Mouse (Mus musculus): ENCODE measurements around the gene Zfp697. TPM values are rescaled to one million over a fixed set of nuclear protein-coding genes. Genes with fewer than 3 reads are reported as not detected.
A peak's percentile ranks its signal among the peaks of the same experiment; 100 is the strongest.
"Not testable (repeated sequence)": the region's sequence is repeated elsewhere in the genome, so short reads cannot be mapped to it uniquely, and the experiment has no call there.

Gene Zfp697
- 4.7 and 5.4 TPM in 2 replicates for polyA plus RNA-seq (2015; fragmentation: Nextera tagmentation; extraction: Ambion mirVana)

DNA sequence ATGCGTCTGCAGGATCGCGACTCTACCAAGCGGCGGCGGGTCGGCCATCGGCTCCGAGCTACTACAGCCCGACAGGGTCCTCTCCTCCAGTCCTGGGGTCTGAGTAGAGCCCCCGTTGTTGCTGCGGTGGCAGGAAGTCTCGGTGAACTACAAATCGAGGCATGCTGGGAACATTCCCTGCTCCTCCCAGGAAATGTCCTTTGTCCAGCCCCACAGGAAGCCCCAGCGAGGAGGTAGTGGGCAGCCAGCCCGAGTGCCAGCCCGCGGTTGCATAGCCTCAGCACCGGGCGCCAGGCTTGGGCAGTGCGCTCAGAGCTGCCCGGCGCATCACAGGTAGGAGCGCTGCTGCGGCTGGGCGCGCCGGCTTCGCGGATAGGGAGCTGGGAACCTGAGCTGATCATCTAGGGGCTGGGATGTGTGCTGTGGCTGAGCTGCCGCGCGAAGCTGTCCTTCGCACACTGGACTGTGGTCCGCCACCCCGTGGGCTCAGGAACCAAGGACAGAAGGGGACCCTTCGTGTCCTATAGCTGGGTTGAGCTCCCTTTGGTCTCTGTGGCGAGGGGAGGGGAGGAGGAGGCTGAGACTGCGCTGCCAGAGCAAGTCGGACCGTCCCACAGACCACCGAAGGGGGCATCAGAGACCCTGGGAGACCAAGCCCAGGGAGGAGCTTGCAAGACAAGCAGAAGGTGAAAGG, at the start of gene Zfp697:
Gene Zfp697 (plus strand): TSS at position 216 of the 694 bp plus-strand sequence.
- Histone ChIP-seq H3K4me1 (ENCODE audit: control insufficient read depth, insufficient read depth, low read length) (peaks cover 7% of the 10 kb centered on the region; the same call in 1 of the 2 replicates), H3K9me3 (replicated peaks; ENCODE audit: control insufficient read depth, low read length) (no peaks in the 10 kb centered on the region), H3K4me2 (ENCODE audit: low read depth, low read length) (peak within 1 kb of the TSS; percentile 97), H3K27ac (ENCODE audit: low read length) (peak within 1 kb of the TSS; percentile 21; the same call in 1 of the 2 replicates), H3K9ac (ENCODE audit: low read length) (peak within 1 kb of the TSS; percentile 85), H3K36me3 (ENCODE audit: control insufficient read depth, insufficient read depth, low read length) (no peaks in the 10 kb centered on the region), H3K4me3 (replicated peaks; ENCODE audit: low read length) (peak within 1 kb of the TSS; percentile 67), H3K27me3 (ENCODE audit: control insufficient read depth, insufficient read depth, low read length) (no peaks in the 10 kb centered on the region)
- under 1% methylated on average over 42 of the region's 42 CpGs for WGBS
- peak; percentile 87 for ATAC-seq (ENCODE audit: insufficient read depth, low FRiP score)

DNA sequence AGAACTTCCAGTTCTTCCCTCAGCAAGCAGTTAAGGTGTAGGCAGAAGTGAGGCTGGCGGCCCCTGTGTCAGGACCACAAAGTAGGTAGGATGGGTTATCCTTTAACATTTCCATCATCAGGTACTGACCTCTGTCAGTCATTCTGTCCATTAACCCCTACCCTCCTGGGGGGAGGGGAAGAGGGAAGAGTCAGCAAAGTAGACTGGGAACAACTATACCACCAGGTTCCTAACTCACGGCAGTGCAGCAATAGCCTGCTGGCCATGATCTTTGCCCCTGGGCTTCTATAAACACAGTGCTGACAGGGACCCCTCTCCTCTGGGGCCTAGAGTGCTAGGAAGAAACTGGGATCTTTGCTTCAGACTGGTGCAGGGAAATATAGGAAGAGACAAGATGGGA, 48.3 kb upstream of the Zfp697 start:
- Histone ChIP-seq H3K9me3 (replicated peaks; ENCODE audit: control insufficient read depth, low read length) (no peaks in the 10 kb centered on the region), H3K4me3 (replicated peaks; ENCODE audit: low read length) (no peak overlapping the region), H3K27me3 (ENCODE audit: control insufficient read depth, insufficient read depth, low read length) (no peaks in the 10 kb centered on the region), H3K9ac (ENCODE audit: low read length) (no peak overlapping the region), H3K27ac (ENCODE audit: low read length) (no peak overlapping the region), H3K4me2 (ENCODE audit: low read depth, low read length) (no peak overlapping the region), H3K4me1 (ENCODE audit: control insufficient read depth, insufficient read depth, low read length) (peaks cover 22% of the 10 kb centered on the region), H3K36me3 (ENCODE audit: control insufficient read depth, insufficient read depth, low read length) (no peaks in the 10 kb centered on the region; the same call in 1 of the 2 replicates)
- no peak for ATAC-seq (ENCODE audit: insufficient read depth, low FRiP score)
- 87% methylated on average over 2 of the region's 2 CpGs for WGBS

DNA sequence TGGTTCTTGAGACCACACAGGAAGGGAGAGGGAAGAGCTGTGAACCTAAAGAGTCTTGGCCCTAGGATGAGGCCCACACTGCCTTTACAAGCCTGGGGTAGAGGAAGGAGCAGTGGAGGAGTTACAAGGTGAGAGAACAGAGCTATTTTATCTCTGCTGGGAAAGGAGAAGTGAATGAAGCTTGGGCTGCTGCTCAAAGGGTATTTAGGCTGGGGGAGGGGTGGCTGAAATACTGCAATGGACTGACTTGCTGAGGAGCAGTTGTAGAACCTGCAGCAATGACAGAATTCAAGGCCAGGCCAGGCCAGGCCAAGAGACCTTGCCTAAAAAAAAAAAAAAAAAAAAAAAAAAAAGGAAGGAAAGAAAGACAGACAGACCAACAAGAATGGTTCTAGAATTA, 46.9 kb upstream of the Zfp697 start:
- ATAC-seq (ENCODE audit: insufficient read depth, low FRiP score), result no peak
- Histone ChIP-seq H3K27me3 (ENCODE audit: control insufficient read depth, insufficient read depth, low read length) (no peaks in the 10 kb centered on the region), H3K4me2 (ENCODE audit: low read depth, low read length) (no peak overlapping the region), H3K36me3 (ENCODE audit: control insufficient read depth, insufficient read depth, low read length) (no peaks in the 10 kb centered on the region; the same call in 1 of the 2 replicates), H3K4me3 (replicated peaks; ENCODE audit: low read length) (no peak overlapping the region), H3K9me3 (replicated peaks; ENCODE audit: control insufficient read depth, low read length) (no peaks in the 10 kb centered on the region), H3K4me1 (ENCODE audit: control insufficient read depth, insufficient read depth, low read length) (peaks cover 22% of the 10 kb centered on the region), H3K27ac (ENCODE audit: low read length) (no peak overlapping the region), H3K9ac (ENCODE audit: low read length) (no peak overlapping the region)

DNA sequence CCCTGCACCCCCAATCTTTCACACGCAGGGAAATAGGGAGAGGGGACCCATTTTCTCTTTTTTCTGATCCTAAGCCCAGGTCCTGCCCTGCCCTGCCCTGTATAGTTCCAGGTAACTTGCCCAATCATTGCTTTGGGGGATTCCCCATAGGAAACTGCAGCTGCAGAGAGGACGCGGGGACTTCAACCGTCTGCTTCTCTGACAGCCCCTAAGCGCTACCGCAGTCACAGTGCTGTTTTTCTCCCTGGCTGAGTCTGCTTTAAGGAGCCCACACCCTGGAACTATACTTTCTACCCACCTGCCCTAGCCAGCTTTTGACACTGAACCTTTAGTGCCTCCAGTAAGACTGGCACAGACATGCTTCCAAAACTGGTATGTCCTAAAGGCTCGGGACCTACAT, 46.4 kb upstream of the Zfp697 start:
- H3K4me2 ChIP-seq (ENCODE audit: low read depth, low read length), result no peak overlapping the region
- no peaks in the 10 kb centered on the region for H3K27me3 ChIP-seq (ENCODE audit: control insufficient read depth, insufficient read depth, low read length)
- H3K4me3 ChIP-seq (replicated peaks; ENCODE audit: low read length), result no peak overlapping the region

DNA sequence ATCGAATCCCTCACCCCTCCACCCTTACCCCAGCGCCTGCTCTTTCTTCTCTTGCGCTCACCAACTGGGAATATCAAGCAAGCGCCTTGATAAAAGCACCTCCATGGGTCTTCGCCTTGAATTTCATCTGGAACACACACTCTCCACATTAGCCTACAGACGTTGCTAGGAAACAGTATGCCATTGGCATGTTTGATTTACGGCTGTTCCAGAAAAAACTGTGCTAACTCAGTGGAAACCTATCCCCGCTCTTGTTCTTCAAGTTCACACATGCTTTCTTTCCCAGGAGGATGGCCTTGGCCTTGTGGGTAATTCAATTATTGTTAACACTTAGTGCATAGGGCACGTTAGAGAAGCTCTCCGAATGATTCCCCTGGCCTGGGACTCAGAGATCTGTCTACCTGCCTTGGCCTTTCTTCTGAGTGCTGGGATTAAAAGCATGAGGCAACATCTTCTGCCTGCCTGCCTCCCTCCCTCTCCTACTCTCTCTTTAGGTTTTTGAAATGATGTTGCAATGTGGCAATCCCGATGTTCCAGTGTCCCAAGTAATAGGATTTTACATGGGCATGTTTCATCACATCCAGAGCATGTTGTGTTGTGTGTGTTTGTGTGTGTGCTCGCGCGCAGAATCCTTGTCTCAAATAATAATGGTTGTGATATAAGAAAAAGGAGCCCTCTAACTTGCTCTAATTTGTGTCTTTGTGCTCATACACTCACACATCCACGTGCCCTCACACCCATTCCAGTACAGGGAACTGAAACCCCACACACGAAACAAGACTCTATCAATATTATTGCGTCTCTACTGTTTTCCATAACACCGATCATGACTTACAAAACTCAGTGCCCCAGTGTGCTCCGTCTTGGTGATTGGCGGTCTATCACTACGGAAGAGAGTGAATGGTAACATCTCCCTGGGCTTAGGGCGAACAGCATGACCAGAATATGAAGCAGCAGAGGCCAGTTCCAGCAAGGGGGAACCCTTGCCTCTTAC, 45.3 kb upstream of the Zfp697 start:
- no peaks in the 10 kb centered on the region for H3K9me3 ChIP-seq (replicated peaks; ENCODE audit: control insufficient read depth, low read length)
- no peaks in the 10 kb centered on the region for H3K27me3 ChIP-seq (ENCODE audit: control insufficient read depth, insufficient read depth, low read length)
- peaks cover 22% of the 10 kb centered on the region for H3K4me1 ChIP-seq (ENCODE audit: control insufficient read depth, insufficient read depth, low read length)
- no peaks in the 10 kb centered on the region for H3K36me3 ChIP-seq (ENCODE audit: control insufficient read depth, insufficient read depth, low read length)
- 78% methylated on average over 22 of the region's 22 CpGs for WGBS
- peak overlapping the region; percentile 22; the same call in 1 of the 2 replicates for H3K27ac ChIP-seq (ENCODE audit: low read length)
- no peak for ATAC-seq (ENCODE audit: insufficient read depth, low FRiP score)
- H3K4me3 ChIP-seq (replicated peaks; ENCODE audit: low read length), result no peak overlapping the region
- peak overlapping the region; percentile 23; the same call in 1 of the 2 replicates for H3K4me2 ChIP-seq (ENCODE audit: low read depth, low read length)
- no peak overlapping the region for H3K9ac ChIP-seq (ENCODE audit: low read length)

More for the DNA sequence above, 46.4 kb upstream of the Zfp697 start:
- H3K9me3 ChIP-seq (replicated peaks; ENCODE audit: control insufficient read depth, low read length), result no peaks in the 10 kb centered on the region
- 77% methylated on average over 7 of the region's 7 CpGs for WGBS
- peaks cover 22% of the 10 kb centered on the region for H3K4me1 ChIP-seq (ENCODE audit: control insufficient read depth, insufficient read depth, low read length)
- no peak for ATAC-seq (ENCODE audit: insufficient read depth, low FRiP score)
- H3K27ac ChIP-seq (ENCODE audit: low read length), result no peak overlapping the region
- H3K9ac ChIP-seq (ENCODE audit: low read length), result no peak overlapping the region
- H3K36me3 ChIP-seq (ENCODE audit: control insufficient read depth, insufficient read depth, low read length), result no peaks in the 10 kb centered on the region; the same call in 1 of the 2 replicates

DNA sequence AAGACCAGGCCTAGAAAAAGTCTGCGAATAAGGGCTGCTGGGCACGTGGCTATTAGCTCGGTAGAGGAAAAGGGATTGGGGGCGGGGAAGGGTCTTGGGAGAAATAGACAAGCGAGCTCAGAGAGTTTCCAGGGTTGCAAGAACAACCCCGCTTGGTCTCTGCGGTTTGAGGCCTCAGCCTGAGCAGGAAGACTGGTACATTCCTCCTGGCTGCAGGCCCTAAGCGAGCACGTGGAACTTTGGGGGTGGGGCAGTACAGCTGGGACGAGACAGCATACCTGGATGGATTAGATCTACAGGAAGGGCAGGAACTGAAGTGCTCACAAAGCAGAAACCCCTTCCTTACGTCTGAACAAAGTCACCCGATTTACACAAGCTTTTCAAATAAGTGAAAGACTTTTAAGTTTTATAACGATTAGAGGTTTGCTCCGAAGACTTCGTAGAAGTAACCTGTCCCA, 43.6 kb upstream of the Zfp697 start:
- H3K36me3 ChIP-seq (ENCODE audit: control insufficient read depth, insufficient read depth, low read length), result no peaks in the 10 kb centered on the region
- H3K27ac ChIP-seq (ENCODE audit: low read length), result peak overlapping the region; percentile 76
- H3K4me2 ChIP-seq (ENCODE audit: low read depth, low read length), result peak overlapping the region; percentile 93
- no peaks in the 10 kb centered on the region for H3K27me3 ChIP-seq (ENCODE audit: control insufficient read depth, insufficient read depth, low read length)
- peak overlapping the region; percentile 80 for H3K9ac ChIP-seq (ENCODE audit: low read length)
- H3K9me3 ChIP-seq (replicated peaks; ENCODE audit: control insufficient read depth, low read length), result no peaks in the 10 kb centered on the region
- peak; percentile 66; the same call in 1 of the 2 replicates for ATAC-seq (ENCODE audit: insufficient read depth, low FRiP score)
- 4% methylated on average over 15 of the region's 15 CpGs for WGBS
- peaks cover 22% of the 10 kb centered on the region for H3K4me1 ChIP-seq (ENCODE audit: control insufficient read depth, insufficient read depth, low read length)
- peak overlapping the region; percentile 73 for H3K4me3 ChIP-seq (replicated peaks; ENCODE audit: low read length)

DNA sequence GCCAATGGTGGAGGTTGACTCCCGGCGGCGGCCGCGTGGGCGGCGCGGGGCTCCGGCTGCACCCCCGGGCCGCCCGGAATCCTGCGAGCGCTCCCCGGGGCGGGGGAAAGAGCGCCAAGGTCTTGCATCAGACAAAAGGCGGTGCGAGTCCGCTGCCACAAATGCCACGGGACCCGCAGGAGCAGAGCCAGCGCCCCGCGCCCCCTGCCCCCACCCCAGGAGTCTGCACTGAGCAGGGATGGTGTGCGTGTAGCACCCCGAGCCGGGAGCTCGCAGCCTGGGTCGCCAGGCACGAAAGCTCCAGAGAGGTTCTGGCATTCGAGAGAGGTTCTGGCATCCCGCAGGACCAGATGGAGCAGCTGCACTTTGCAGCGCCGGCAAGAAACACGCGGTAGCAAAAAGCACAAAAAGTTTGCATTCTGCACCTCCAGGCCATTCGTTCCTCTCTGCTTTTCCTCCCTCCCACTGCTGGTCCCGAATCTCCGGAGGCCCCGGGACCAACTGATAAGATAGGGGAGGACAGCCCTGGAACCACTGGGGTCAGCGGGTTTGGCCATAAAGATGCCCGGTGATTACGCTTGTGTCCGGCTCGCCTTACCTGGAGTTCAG, 43.1 kb upstream of the Zfp697 start:
- Histone ChIP-seq H3K9me3 (replicated peaks; ENCODE audit: control insufficient read depth, low read length) (no peaks in the 10 kb centered on the region), H3K4me2 (ENCODE audit: low read depth, low read length) (peak overlapping the region; percentile 93), H3K9ac (ENCODE audit: low read length) (peak overlapping the region; percentile 80), H3K36me3 (ENCODE audit: control insufficient read depth, insufficient read depth, low read length) (no peaks in the 10 kb centered on the region), H3K27me3 (ENCODE audit: control insufficient read depth, insufficient read depth, low read length) (no peaks in the 10 kb centered on the region), H3K4me3 (replicated peaks; ENCODE audit: low read length) (peak overlapping the region; percentile 73), H3K4me1 (ENCODE audit: control insufficient read depth, insufficient read depth, low read length) (peaks cover 22% of the 10 kb centered on the region), H3K27ac (ENCODE audit: low read length) (peak overlapping the region; percentile 76)
- WGBS, result under 1% methylated on average over 46 of the region's 46 CpGs
- peak; percentile 27 for ATAC-seq (ENCODE audit: insufficient read depth, low FRiP score)

DNA sequence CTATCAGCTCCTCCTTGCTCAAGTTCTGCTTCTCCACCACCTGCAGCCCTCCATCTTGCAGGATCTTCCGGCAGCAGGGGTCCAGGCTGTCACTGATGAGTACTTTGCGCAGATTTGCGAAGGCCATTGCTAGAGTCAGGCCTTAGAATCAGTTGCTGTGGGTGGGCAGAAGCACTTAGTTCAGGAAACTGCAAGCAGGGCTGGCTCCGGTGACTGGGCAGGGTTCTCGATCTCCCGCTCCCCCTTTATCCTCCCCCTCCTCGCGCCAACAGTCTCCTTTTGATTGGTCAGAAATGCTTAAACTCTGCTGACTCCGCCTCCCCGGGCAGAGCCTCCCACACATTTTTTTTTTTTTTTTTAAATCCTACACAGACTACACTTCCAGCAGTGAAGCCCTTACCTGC, 42.6 kb upstream of the Zfp697 start, which contains the start of gene Phgdh:
Gene Phgdh (minus strand): TSS at position 285 of the 404 bp plus-strand sequence.
- peaks cover 22% of the 10 kb centered on the region for H3K4me1 ChIP-seq (ENCODE audit: control insufficient read depth, insufficient read depth, low read length)
- H3K9me3 ChIP-seq (replicated peaks; ENCODE audit: control insufficient read depth, low read length); H3K36me3 ChIP-seq (ENCODE audit: control insufficient read depth, insufficient read depth, low read length); H3K27me3 ChIP-seq (ENCODE audit: control insufficient read depth, insufficient read depth, low read length): not testable (repeated sequence)
- WGBS, result under 1% methylated on average over 10 of the region's 10 CpGs
- H3K27ac ChIP-seq (ENCODE audit: low read length), result peak within 1 kb of the TSS; percentile 76
- H3K9ac ChIP-seq (ENCODE audit: low read length), result peak within 1 kb of the TSS; percentile 80
- ATAC-seq (ENCODE audit: insufficient read depth, low FRiP score), result peak; percentile 82
- H3K4me2 ChIP-seq (ENCODE audit: low read depth, low read length), result peak within 1 kb of the TSS; percentile 93
- peak within 1 kb of the TSS; percentile 73 for H3K4me3 ChIP-seq (replicated peaks; ENCODE audit: low read length)

All from stomach, embryonic 16.5 days (tissue).